Mouse (Mus musculus): Measurements from ENCODE around the gene Ppp1r13l.

DNA sequence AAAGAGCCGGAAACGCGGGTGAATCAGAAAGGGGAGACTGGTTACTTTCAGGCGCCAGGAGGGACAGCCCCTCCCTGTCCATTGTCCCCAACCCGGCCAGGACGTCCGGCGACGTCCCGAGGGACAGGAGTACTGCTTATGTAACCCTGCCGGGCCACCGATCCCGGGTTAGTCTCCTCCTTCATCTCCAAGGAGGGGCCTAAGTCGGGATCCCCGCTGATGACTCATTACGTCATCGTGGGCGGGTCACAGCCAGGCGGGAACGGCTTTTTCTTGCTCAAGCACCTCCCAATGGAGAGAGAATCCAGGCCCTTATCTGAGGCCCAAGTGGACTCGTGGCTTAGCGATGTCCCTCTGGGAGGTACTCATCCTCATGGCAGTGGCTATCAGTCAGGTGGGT lies 32.4 kb upstream of the Ppp1r13l start:
- TF ChIP-seq CTCF (IDR thresholded peaks at IDR 0.05; ENCODE audit: borderline replicate concordance, control insufficient read depth, extremely low read depth, insufficient read depth, low read length, poor library complexity) (no peak), POLR2A (IDR thresholded peaks at IDR 0.05; ENCODE audit: control insufficient read depth, extremely low read depth, insufficient read depth, low read length, poor library complexity) (no peak)
